Mouse (Mus musculus): ENCODE measurements around the gene Pate1.

GRCm38 (mm10) chr9:35691924-35692323 is 4.7 kb upstream of the Pate1 start:
- TF ChIP-seq POLR2A (IDR thresholded peaks at IDR 0.05; ENCODE audit: insufficient read depth, low read length) = no peak
- TF ChIP-seq CTCF (IDR thresholded peaks at IDR 0.05; ENCODE audit: low read depth, low read length) = no peak
- TF ChIP-seq EP300 (IDR thresholded peaks at IDR 0.05; ENCODE audit: insufficient read depth, low read depth, low read length) = no peak
